Mouse (Mus musculus): ENCODE measurements around the gene Gm15130.

The Gm15130 gene

GRCm38 (mm10) chr2:111152836-111153235, at the start of gene Gm15130:
Gene Gm15130, minus strand, starts transcription at chr2:111152936.
- DNase-seq (ENCODE audit: low spot score) = no peak

GRCm38 (mm10) chr2:111182068-111182467, 29.3 kb upstream of the Gm15130 start:
- no peak for DNase-seq (ENCODE audit: low spot score)

GRCm38 (mm10) chr2:111135739-111136138, 17.0 kb downstream of the Gm15130 start:
- DNase-seq (ENCODE audit: low spot score) = peak; percentile 24

GRCm38 (mm10) chr2:111105882-111106281, 46.9 kb downstream of the Gm15130 start, which contains the start of gene Gm13941:
Gene Gm13941, minus strand, starts transcription at chr2:111105982.
- no peak for DNase-seq (ENCODE audit: low spot score)

All from embryo, embryonic 10.5 days (tissue).